Mouse (Mus musculus) frontal cortex, postnatal 14 days (tissue): ENCODE data around the gene Gramd1a.

Experiments
- DNase-seq, 2 experiments: peaks; one replicate each; pipeline ENCODE4 v3.0.0; 2022; ENCODE audit warnings: low spot score in 2 of 2

Gene Gramd1a

DNA sequence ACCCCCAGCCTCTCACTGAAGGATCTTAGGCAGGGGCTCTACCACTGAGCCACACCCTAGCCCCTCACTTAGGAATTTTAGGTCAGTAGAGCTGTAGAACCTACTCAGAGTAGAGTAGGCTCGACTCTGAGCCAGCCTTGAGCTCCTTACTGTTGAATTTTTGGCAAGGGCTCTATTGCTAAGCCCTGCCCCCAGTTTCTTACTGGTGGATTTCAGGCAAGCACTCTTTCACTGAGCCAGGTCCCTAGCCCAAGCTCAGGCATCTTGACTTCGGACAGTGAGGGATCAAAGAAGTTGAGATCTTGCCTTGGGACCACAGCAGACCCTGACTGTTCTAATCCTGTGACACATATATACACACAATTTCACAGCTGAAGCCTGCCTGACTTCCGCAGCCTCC, 32.0 kb downstream of the Gramd1a start:
- DNase-seq, result no peak

DNA sequence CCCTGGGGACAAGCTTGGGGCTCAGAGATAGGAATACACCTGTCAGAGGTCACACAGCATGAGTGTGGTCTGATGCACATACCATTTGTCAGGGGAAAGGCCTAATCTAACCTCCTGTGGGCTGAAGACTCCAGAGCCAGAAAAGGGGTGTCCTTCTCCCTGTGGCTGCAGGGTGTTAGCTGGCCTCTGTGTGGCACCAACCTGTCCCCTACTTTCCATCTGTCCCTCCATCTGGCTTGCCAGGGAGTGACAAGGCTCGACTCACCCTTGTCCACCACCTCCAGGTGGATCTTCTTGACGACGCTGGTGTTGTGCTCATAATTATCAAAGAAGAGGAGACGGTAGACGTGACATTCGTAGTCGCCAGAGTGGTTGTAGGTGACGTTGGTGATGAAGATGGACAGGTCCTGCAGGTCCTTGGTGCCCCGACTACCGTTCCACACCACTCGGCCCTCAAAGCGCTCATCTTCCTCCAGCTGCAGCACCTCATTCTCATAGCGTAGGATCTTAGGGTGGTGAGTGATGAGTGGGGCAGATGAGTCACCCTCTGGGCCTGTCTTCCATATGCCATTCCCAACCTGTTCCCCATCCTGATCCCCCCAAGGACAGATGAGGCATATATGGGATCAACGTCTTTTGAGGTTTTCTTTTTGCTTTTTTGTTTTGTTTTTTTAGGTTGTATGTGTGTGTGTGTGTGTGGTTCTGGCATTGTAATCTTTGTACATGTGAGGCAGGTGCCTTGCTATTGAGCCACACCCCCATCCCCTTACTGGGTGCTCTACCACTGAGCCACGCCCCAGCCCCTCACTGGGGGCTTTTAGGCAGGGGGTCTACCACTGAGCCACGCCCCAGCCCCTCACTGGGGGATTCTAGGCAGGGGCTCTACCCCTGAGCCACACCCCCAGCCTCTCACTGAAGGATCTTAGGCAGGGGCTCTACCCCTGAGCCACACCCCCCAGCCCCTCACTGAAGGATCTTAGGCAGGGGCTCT, 32.8 kb downstream of the Gramd1a start:
- no peak for DNase-seq

DNA sequence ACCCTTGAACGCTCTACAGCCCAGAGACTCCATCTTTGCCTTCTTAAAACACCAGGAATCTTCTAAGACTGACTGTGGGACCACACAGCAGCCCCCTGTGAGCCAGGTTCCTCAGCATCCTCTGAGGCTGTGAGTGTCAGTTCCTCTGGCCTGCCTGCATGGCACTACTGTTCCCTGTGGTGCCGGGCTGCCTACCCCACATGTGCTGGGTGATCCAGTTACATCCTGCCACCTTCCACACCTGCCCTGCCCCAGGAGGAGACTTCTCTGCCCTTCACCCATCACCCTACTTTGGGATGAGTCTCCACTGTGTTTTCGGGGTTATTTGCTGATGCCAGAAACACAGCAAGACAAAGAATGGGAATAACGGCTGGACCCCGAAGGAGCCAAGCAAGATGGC, 36.1 kb downstream of the Gramd1a start:
- DNase-seq, result no peak

DNA sequence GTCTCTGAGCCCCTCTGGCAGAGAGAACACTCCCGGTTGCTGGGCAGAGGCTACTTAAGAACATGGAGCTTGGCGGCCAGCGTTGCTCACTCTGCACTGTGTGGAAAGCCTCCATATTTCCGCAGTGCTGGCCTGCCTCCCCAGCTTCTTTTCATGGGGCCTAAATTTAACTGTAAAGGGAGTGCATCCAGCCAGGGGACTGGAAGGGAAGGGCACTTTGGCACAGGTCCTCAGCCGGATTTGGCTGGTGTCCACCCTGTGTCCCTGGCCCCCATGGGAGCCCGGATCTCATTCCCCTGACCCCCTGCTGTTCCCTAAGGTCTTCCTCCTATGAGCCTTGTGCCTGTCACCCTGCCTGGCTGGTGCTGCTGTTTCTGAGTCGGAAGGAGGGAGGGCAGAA, 37.2 kb downstream of the Gramd1a start:
- no peak for DNase-seq

DNA sequence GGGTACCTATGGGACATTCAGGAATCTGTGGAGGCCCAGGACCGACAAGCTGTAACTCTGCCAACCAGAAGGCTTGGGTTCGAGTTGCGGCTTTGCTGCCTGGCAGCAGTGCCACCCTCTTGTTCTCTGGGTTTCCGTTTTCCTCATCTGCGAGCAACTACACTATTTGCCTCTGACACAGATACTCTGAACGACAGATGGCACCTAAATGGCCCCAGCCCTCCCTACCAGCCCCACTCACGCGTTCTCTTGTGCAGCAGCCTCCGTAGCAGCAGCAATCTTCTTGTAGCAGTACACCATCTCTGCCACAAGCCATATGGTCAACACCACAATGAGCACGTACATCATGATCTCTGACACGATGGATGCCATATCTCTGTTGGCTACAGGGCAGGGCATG, 38.2 kb downstream of the Gramd1a start:
- DNase-seq, result no peak

DNA sequence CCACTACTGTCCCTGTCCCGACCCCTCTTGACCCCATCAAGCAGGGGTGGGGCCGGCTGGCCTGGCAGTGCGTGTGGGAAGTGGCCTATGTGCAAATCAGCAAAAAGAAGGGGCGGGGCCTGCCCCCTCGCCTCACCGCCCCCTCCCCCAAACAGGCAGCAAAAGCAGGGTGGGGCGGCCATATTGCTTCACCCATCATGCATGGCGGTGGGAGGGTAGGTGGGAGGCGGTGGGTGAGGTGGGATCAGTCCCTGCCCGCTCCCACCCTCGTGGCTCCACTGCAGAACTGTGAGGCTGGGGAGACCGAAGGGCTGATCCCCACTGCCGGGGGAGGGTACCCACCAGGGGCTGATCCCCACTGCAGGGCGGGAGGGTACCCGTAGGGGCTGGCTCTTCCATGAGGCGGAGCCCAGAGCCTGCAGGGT, 39.0 kb downstream of the Gramd1a start:
- no peak for DNase-seq

DNA sequence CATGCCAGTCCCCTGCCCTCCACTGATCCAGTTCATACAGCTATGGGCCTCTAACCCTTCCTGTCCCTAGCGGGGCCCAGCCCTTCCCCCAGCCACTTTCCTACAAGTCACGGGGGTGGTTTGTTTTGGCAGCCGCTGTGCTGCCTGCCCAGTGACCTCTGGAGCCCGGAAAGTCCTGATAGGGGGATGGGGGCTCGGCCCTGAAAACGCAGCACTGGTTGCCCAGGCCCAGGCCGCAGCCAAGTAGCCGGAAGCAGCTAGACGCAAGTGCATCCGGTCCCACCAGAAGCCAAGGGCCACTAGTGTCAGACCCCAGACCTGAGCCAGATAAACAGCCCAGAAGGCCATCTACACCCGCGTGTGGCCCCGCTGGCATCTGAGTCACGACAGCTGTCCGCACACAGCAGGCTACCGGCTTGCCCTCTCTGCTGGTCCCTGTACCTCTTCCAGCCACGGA, 40.1 kb downstream of the Gramd1a start:
- DNase-seq, result peak in 1 of 2 experiments; percentile 58

DNA sequence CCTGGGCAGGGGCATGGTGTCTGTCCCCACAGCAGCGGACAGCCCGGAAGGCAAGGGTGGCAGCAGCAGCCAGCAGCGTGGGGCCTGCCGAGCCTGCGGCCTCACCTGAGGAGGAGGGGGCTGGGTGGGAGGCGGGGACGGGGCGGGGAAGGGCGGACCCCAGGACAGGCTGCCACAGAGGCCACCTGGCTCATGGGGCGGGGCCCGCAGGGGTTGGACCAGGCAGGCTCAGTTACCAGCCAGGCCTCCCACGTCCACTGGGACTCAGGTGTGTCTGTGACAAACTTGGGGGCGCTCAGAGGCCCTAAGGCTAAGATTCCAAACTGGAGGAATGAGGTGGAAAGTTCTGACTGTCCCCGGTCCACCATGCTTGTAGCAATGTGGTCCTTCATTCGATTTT, 40.5 kb downstream of the Gramd1a start, which contains the start of gene Hpn:
Gene Hpn (minus strand): TSS at position 109 of the 400 bp plus-strand sequence.
- DNase-seq, result no peak

DNA sequence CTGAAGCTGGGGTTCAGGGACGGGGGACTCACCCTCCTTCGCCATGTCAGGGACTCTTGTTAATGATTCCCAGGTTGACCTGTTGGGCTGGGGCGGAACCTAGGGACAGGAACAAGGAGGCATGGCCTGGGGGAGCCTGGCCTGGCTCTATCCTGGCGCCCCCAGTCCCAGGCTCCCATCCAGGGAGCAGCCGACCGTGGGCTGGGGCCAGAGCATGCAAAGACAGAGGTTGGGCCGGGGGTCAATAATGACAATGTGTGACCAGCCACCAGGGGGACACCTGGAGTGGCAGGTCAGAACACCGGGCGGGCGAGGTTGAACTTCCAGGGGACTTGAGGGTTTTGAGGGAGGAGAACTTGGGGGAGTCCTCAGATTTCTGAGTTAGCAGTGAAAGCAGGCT, 41.0 kb downstream of the Gramd1a start:
- DNase-seq, result no peak

DNA sequence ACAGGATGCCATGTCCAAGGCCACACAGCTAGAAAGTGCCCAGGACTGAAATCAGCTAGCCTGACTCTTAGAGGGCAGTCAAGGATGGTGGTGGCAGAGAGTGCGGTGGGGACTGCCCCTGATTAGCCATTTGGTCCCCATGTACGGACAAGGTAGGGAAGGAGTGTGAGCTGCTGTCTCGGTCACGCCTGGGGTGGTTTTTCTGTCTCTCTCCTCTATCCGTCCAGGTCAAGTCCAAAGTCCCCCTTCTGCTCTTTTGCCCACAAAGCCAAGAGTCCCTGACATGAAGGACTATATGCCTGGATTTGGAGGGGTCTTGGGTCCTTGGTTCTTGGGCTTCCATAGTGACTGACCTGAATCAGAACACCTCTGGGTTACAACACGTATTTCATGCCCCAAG, 41.9 kb downstream of the Gramd1a start:
- no peak for DNase-seq

DNA sequence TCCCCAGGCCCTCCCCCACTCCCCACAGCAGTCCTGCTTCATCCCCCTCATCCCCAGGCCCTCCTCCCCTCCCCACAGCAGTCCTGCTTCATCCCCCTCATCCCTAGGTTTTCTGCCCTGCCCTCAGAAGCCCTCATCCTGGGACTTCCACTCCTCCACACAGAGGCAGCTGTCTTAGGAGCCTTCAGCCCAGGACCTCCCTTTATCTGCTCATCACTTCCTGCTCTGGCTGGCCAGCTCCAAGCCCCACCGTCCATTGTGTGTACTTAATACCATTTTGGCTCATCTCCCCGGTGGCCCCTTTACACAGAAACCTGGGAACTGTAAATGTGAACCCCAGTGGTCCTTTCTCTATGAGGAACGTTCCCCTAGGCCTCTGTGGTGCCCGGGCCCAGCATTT, 43.7 kb downstream of the Gramd1a start:
- DNase-seq, result no peak

DNA sequence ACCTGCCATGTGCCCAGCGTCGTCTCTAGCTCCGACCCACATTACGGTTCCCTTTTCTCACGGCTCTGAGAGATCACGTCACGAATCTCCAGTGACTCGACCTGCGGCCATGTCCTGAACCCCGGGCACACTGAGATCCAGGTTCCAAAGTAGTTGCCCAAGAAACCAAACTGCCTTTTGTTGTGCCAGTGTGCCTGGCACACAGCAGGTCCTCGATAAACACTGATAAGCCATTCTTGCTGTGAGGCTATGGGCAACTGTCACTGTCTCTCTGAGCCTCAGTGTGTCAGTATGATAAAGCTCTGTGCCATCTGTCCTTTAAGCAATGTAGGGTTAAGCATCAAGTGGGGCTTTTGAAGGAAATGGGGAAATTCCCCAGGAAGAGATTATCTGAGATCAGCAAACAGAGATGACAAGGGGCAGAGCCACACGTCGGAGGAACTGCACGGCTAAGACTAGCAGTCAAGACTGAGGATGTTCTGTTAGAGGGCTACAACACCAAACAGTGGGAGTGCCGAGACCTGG, 44.8 kb downstream of the Gramd1a start:
- no peak for DNase-seq

DNA sequence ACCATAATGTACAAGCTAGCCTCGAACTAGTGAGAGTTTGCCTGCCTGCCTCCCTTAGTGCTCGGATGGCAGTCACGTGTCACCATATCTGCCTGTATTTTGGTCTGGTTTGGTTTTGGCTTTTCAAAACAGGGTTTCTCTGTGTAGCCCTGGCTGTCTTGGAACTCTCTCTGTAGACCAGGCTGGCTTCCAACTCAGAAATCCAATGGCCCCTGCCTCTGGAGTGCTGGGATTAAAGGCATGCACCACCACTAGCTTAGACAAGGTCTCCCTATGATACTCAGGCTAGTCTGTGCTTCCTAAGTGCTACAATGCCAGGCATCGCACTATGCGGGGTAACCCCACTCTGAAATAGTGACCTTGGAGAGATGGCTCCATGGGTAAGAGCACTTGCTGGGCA, 45.9 kb downstream of the Gramd1a start:
- no peak for DNase-seq

DNA sequence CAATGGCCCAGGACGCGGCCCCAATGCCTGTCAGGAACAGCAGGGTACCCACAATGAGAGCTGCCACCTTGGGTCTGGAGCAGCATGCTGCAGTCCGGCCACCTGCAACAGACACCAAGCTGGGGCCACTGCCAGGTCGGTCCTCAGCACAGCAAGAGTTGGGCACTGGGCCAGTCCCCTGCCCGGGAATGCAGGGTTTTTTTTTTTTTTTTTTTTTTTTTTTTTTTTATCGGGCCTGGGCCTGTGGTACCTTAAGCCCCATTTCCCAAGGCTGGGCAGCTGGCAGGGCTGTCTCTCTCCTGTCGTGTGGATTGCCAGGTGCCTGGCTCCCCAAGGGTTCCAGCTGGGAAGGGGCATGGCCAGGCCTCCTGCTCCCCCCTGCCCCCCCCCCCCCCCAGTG, 46.6 kb downstream of the Gramd1a start:
- no peak for DNase-seq

DNA sequence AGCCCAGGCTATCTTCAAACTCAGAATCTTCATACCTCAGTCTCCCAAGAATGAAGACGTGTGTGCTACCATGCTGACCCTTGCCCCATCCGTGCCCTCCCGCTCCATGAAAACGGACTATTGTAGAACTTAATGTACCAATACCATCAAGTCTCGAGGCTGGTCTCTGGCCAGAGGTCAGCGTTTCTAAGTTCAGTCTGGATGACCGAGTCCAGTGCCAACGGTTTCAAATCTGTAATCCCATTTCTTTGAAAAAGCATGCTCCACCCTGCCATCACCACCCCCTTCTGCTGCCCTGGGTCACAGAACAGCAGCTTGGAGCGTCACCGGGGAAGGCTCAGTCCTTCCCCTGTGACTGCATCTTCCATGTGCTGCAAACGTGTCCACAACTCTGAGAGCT, 47.9 kb downstream of the Gramd1a start:
- DNase-seq, result no peak

DNA sequence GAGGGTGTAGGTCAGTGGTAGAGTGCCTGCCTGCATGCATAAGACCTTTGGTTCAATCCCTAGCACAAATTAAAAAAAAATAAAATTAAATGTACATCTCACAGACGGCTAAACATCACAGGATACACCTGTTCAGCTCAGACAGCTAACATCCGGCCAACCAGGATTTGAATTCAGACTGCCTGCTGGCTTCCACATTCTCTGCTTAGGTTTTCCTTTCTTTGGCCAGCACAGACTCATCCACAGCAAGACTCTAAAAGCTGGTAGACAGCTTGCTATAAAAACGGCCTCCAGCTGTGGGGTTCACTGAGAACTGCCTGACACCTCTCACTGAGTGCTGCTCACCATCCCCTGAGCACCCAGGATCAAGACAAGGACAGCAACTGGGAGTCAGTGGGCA, 49.5 kb downstream of the Gramd1a start:
- no peak for DNase-seq

DNA sequence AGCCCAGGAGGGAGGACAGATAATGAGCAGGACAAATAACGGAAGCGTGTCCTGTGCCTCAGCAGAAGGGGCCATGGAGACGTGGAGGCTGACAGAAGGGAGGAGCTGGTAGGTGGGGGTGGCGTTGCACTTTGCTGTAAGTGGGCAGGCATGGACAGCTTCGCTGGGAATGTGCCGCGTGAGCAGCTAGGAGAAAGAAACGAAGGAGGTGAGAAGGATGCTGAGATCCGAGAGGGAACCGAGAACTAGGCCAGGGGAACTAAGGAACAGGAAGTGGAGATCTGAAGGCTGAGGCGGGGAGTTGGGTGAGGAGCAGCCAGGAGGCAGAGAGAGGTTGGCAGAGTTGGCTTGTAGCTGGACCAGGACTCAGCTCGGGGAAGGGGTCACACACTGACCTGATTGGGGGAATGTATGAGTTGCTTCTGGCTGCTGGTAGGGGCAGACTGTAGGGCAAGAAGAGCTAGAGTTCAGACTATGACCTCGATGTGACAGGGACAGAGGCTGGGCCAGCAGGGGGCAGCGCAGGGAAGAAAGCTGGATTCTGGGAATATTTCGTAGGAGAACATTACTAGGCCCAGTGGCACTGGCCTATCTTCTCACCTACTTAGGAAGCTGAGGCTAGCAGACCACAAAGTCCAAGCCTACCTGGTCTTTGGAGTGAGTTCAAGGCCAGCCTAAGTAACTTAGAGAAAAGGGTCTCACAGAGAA, 50.5 kb downstream of the Gramd1a start:
- no peak for DNase-seq

DNA sequence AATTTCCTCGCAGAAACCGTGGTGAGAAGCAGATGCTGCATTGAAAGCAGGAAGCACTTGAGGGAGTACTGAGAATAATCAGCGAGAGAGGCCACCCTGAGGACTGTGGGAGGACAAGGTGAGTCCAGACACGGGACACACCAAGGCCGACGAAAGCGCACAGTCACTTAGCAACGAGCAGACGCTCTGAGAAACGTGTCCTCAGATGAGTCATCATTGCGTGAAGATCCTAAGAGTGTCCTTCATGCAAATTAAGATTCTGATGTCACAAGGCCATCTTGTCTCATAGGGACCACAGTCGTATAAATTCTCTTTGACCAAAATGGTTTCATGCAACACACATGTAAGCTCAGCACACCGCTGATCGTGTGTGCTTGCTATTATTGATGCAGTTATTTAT, 54.9 kb downstream of the Gramd1a start:
- DNase-seq, result no peak

DNA sequence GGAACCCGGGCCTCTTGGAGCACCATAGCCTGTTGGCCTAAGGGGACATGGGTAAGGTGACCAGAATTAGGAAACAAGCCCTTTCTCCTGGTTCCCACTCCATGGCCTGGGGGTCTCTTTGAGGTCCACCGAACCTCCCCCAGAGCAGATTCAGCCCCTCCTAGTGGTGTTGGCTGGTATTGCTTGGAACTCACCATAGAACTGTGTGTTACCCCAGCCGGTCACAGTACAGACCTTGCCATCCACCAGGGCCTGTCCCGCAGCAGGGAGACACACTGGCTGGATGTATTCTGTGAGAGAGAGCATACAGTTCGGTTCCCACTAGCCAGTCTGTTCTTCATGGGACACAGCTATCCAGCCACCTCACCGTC, 56.1 kb downstream of the Gramd1a start:
- DNase-seq, result no peak

DNA sequence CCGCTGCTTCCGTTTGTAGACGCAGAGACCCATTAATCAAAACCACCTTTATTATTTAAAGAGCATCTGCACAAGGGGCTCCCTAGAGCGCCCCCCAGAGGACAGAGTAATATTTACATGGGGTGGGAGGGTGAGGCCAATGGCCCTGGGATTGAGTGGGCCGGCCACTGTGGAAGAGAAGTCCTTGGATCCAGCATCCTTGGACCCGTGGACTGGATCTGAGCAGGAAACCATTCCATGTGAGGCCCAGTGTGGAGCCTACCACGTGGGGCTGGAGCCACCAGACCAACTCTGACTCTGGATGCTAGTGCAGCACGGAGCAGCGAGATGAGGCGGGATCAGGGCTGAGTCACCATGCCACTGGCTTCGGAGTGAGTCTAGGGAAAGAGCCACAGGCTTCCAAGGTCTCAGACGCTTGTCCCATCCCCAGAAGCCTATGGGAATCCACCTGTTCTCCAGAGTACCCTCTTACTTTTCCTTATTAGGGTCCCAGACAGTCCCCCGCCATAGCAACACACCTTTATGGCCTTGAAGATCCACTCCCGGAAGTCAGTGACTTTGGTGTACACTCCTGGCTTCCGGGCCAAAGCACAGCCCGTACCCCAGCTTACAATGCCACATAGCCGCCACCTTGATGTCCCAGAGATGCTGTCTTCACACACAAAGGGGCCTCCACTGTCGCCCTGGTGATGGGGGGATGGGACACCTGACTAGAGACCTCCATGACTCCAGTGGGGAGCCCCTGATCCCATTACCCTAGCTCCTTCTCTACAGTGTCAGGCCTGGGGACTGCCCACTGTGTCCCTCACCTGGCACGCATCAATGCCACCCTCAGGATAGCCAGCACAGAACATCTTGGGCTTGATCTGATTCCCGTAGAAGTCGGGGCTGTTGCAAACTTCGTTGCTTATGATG, 56.7 kb downstream of the Gramd1a start:
- no peak for DNase-seq

DNA sequence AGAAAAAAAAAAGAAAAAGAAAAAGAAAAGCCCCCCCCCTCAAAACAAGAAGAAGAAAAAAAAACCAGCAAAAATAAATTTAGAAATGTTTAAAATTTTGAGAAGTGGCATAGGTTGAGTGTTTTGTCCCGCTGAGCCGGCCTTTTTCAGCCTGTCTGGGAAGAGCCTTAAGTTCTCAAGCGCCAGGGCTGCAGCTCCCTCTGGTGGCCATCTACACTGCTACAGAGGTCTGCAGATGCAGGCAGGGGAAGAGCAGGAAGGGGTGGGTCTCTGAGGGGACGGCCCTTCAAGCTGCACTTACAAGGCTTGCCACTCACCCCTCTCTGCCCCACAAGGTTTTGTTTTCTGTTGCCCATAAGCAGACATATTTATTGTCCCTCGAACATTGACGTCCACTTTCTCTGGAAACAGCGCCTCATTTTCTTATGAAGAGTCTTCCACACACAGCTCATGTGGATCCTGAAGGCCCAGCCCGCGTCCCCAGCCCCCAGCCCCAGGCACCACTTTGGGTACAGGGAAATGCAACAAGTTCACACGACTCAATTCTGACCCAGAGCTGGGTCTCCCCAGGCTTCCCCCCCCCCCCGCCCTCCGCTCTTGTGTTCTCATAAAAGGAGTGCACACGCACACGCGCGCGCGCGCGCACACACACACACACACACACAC, 58.0 kb downstream of the Gramd1a start:
- DNase-seq, result peak; percentile 77 to 89
